Mouse (Mus musculus) T-cell, adult 2 months (primary cell): ENCODE results near the gene Txnrd1.
A peak's percentile ranks its signal among the peaks of the same experiment; 100 is the strongest.

Experiments
- DNase-seq: peaks from one replicate; pipeline ENCODE4 v3.0.0; 2022; ENCODE audit warnings: low spot score

The Txnrd1 gene

DNA sequence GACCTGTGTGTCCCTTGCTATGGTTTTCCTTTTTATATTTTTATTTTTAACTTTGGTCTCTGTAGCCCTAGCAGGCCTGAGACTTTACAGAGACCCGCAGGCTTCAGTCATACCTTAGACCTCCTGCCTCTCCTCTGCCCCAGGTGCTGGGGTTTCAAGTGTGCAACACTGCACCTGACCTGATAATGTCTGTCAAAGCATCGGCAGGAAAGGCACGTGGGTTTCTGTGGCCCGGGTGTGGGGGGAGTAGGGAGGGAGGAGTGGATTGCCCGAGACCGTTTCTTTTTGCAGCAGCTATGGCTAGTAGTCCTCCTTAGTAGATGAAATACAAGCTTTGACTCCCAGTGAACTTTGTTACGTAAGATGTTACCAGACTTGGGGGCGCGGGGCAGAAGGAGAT is 15.8 kb upstream of the Txnrd1 start:
- DNase-seq: no peak

DNA sequence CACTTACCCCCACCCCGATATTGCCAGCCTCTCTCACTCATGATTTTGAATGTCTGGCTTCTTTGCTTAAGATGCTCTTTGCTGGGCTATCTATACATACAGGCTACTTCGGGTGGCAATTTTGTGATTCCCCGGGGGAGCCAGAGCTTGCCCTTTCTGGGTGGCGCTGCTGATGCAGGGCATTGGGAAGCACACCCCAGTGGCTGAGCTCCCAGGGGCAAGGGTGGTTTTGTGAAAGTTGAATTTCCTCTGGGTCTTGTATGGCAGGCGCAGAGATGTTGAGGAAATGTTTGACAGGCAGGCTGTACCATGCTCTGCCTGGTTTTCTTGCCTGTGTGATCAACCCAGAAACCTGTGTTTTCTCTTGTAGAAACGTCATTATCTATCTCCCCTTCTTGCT is 15.1 kb upstream of the Txnrd1 start:
- DNase-seq: no peak

DNA sequence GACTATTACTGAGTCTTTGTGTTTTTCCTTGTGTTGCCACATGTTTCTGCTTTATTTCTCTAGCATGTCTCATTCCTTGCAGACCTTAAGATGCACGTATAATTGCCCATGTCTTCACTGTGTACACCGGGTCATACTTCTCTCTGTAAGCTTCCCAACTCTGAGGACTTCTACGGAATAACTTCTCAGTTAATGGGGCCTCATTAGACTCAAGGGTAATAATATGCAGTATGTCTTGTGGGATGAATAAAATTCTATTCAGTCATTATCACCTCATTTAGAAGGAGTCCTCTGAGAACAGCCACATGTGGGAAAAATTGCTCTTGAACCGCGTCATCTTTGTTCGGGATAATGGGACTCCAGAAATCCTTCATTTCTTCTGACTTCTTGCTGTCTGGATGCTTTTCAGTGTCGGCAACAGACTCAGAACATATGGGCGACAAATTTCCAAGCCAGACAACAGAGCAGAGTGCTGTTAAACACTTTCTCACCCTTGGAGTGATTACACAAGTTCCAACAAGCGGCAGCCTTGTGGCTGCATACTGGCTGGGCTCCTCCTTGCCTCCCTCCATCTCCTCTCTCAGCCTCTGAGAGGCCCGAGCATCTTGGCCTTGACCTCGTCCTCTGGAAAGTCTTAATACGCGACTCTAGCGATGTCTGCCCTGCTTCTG is 10.5 kb upstream of the Txnrd1 start:
- no peak for DNase-seq

DNA sequence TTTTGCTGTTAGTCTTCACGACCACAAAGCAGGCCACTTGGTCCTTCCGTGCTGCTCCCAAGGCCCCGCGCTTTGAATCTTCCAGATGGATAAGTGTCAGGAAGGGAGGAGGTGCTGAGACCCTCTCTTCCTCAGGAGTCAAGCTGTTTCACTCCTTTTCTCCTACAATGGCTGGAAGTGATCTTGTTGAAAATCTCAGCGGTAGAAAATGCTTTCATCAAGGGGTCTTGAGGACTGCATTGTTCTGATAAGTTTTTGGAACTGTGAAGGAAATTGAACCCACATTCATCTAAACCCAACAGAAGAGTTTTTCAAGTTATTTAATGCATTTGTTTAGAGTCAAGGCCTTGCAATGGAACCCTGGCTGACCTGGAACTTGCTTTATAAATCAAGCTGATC is 10.0 kb upstream of the Txnrd1 start:
- DNase-seq: no peak

DNA sequence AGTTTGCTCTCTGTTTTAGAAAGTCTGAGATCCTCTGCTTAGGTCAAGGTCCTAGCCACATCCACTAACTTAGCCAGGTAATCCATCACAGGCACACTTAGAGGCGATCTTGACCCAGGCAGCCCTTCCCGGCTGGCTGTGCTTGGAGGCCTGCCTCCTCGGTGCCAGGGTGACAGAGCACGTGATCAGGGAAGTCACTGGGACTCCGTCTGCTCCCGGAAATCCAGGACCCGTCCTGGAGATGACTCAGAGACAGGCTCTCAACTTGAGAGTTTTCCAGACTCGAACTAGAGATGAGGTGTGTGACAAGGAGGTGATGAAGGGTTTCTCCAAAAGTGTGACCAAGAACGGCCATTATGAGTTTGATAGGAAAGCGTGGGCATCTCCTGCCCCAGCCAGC is 9.2 kb upstream of the Txnrd1 start:
- DNase-seq: no peak

DNA sequence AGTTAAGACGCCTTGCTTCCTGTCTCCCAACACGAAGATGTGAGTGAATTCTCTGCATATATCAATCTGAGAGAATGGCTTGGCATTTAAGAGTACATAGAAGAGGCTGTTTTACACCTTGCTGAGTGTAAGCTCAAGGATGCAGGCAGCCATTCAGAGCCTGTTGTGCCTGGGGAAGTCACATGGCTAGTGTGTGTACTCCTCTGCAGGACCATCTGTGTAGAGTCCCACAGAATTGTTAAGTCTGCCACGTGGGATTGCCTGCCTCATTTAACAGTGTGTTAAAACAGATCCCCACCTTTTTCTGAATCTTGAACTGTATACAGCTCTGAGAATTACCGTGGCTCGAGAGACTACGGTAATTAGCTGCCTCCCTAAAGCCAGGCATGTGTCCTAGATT is 7.2 kb upstream of the Txnrd1 start:
- DNase-seq: no peak

DNA sequence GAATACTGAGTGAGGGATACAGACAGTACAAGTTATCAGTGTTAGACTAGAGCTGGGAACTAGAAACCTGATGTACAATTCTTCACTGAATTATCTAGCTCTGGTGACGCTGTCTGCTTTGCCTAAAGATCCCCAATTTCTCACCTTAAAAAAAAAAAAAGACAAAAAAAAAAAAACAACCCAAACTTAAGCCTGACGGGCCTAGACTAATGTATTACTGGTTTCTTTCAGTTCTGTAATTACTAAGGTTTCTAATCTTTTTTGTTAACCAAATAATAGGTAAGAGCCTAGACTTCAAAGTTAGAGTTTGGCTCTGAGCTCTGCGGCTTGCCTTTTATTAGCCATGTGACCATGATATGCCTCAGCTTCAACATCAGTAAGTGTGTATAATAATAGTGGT is 2.1 kb downstream of the Txnrd1 start:
- DNase-seq: no peak

DNA sequence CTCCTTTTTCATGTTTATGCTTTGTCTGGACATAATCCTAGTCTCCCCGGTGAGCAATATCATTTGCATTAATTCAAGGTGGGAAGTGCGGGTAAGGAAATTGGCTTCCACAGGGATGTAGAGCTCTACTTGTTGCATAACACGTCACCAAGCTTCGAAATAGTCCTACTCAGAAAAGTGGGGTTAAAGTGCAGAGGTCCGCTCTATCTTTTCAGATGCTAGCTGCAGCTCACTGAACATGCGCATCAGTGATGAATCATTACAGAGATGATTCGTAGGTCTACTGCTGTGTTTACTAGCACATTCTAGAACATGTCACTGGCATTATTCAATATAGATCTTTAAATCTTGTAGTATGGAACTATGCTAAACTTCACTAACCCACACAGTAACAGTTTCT is 4.6 kb downstream of the Txnrd1 start:
- DNase-seq: no peak

DNA sequence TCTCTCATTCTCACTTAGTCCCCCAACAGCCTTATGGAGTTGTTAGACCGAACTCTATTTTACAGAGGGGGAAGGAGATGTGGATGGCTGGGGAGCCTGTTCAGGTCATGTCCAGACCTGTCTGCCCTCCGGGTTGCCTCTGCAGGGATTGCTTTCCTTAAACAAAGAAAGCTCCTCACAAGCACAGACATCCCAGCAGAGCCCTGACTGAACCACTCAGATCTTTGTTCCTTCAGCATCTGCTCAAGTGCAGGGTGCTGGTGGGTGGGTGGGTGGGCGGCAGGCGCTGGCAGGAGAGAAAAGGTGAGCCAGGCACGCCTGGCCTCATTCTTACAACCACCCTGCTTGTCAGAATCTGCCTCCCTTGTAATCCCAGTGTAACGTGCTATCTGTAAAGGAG is 10.3 kb downstream of the Txnrd1 start:
- no peak for DNase-seq

DNA sequence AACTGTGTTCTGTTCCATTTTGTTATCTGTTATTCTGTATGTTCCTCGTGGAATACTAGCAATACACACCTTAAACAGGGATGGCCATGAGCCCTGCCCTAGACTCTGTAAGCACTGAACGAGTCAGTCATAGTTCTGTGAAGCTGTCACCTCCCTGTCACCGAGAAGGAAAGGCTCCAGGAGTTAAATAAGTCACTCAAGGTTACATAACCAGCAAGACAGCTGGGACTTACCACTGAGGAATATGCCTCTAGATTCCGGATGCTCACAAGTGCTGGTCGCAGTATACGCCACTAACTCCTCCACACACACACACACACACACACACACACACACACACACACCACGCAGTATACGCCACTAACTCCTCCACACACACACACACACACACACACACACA is 11.0 kb downstream of the Txnrd1 start:
- no peak for DNase-seq

DNA sequence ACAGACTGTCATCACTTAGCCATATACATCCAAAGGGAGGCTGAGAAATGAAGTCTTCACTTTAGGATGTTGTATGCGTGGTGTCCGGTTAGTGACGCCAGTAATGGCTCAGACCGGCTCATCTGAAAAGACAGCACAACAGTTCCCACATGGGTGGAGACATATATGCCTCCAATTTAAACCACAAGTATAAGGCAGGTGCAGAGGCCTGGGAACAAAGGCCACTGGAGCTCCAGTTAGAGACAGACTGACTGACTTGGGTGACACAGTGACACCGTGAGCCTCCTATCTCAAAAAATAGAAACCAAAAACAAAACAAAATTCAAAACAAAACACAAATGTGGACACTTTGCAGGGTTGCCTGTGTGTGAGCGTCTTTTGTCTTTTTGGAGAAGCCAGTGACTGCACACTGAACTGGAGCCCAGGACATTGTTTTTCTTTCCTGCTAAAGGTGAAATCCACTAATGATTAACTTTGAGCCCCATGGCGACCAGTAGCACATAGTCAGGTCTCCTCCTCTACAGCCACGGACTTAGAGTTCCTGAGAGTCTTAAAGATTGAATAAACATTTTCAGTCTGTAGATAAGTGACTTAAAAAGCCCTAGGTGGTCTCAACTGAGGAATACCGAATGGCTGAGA is 14.2 kb downstream of the Txnrd1 start:
- no peak for DNase-seq

DNA sequence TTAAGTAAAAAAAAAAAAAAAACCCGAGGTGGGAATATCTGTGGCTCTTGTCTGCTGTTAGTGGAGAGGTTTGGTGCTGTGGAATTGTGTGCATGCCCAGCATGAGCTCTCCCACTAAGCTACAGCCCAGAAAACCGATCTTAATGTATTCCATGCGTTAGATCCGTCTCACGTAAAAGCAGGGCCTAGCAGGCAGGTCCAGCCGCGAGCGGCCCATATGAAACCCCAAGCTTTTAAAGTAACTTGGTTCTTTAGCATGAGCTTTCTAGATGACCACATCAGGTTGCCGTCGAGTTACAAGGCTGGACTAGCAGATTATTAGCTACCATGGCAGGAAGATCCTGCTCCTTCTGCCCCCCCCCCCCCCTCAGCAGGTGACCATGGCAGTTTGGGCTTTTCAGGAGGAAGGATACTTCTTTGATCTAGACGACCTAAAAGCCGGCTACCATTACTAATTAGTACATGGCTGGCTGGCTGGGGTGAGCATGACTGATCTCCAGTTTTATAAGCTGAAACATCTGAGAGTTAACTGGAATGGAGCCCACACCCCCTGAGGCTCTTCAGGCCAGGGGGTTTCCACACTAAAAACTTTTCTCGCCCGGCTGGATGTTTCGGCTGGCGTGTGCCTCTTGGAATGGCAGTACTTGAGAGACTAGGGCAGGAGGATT is 16.1 kb downstream of the Txnrd1 start:
- no peak for DNase-seq

DNA sequence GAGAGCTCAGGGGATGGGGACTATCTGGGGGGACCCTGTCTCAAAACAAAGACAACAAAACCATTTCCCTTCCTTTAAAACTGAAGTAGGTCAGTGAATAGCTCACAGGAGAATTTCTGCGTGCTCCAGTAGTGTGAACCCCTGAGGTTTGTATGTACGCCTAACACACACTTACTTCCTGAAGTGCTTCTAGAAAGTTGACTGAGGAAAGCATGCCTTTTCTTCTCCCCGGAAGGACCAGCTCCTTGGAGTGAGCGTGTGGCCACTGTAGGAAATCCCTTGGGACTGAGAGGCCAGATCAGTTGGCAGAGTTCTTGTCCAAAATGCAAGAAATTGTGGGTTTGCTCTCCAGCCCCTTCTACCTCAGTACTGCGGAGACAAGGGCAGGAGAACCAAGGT is 16.6 kb downstream of the Txnrd1 start:
- DNase-seq: no peak

DNA sequence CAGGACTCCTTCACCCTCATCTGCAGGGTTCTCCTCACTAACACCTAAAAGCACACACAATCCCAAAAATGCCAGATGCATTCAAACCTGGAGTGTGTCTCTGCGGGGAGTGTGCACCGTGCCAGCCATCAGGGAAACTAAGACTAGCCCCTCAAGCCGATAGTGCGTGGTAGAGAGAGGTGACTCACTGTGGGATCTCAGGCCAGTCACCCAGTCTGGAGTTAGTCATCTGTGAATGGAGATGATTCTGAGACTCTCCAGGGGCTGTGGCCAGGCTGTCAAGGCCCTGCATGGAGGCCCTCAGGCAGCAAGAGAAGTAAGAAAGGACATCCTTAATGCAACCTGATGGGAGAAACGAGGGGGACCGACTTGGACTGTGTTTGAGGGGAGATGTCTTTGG is 18.0 kb downstream of the Txnrd1 start:
- no peak for DNase-seq

DNA sequence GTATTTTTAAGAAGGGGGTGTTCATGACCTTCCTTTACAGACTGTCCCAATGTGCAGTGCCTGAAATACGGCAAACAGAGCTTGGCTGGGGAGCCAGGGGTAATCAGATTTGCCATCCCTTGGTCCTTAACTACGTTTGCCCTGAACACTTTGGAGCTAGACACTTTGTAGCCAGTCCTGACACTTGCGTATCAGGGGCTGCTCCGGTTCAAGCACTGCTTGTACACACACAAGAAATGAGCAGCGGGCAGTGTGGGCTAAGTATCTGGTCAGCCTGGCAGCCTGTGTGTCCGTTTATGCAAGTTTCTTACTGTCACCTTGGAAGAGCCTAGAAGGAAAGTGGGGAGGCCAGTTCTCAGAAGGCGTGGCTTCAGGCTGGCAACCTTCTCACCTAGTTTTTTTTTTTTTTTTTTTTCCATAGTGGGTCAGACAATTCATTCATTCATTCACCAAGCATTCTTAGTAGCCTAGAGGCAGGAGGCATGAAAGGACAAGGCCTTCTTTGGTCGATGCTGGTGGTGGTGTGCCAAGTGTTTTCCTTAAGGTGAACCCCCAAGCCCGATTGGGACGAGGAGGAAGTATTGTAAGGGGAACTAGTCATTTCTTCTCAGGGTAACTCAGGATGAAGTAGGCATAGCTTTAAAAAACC is 24.4 kb downstream of the Txnrd1 start:
- no peak for DNase-seq

DNA sequence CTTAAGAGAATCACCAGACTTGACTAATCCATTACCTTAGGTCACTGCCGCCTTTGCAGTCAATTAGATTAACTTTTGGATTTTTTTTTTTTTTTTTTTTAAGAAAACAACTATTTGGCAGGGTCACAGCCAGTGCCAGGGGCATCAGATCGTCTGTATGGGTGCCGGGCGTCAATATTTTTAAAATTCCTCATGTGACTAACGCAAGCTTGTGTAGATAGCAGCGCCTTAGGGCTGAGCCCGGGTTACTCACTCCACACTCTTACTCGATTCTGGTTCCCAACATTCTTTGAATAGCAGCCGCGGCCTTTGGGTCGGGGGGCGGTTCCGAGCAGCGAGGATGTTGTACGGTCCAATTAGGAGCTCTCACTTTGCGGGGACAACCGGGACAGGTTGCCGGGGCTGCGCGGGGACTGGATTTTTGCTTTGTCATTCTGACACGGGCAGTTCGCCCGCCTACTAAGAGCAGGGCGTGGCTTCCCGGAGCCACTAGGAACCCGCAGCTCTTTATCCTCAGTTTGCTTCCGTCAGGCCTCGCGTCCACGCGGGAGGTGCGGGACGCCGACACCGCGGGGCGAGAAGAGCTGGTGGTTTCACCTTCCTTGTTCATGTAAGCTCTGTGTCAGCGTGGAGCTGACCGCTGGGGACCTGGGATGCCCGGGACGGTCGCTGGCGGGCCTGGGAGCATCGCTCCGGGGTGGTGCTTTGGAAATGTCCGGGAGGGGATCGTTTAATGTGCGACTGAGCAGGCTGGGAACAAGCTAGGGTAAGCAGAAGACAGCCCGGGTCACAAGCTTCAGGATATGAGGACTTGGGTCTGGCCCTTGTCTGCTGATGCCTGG is 25.2 kb downstream of the Txnrd1 start:
- DNase-seq: peak; percentile 85

DNA sequence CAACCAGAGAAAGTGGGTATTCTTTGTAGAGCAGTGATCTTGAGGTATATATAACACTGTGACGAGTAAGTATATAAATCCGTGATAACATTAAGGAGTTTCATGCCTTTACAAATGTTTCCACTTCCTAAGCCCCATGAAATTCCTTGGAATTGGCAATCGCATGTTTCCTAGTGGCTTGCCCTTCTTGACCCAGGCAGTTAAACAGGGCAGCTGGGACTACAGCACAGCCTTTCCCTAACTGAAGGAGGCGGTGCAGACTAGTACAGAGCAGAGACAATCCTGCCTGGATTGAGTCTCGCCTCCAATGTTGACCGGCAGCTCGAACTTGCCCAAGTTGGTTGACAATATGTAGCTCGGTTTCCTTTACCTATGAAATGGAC is 25.8 kb downstream of the Txnrd1 start:
- no peak for DNase-seq

DNA sequence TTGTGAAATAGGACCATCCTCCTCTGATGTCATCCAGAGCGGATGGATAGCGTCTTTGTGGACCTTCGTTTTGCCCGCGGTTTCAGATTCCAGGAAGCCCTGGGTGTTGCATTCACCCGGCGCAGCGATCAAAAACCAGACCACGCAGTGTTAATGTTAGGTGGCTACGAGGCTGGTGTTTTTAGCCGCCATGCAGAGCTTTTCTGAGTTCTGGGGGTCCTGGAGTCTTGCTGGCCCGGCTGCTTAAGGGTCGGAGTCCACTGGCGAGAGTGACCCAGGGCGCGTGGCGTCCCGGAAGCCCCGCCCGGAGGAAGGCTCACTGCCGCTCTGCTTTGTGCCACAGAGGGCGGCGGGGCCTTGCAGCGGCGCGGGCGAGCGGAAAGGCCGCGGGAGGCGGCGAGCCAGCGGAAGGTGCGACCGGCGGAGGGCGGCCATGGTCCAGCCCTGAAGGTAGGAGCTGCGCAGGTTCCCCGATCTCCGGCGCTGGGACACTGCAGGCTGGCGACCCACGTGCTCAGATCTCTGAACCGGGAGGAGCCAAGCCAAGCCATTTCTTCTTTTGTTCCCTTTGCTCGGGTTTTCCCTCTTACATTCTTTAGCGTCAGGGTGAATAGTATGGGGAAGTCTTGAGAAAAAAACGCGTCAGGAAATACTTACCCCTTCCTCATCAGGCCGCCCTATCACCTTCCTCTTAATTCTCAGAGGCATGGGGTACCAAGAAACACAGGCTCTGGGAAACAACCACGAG is 26.6 kb downstream of the Txnrd1 start:
- peak; percentile 50 for DNase-seq

DNA sequence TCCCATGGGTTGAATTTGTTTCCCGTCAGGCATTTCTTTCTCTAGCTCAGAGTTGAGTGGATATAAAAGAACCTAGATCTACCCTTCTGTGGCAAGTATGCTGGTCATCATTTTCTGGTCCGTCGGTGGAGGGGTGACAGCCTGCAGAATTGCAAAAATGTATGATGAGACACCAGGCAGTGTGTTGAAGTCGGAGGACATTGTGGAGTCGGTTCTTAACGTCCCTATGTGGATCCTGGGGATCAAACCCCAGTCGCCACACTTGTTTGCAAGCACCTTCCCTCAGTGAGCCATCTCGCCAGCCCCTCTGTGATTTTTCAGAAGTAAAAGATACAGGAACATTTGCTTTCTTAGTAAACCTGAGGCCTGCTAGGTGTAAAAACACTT is 27.2 kb downstream of the Txnrd1 start:
- no peak for DNase-seq

DNA sequence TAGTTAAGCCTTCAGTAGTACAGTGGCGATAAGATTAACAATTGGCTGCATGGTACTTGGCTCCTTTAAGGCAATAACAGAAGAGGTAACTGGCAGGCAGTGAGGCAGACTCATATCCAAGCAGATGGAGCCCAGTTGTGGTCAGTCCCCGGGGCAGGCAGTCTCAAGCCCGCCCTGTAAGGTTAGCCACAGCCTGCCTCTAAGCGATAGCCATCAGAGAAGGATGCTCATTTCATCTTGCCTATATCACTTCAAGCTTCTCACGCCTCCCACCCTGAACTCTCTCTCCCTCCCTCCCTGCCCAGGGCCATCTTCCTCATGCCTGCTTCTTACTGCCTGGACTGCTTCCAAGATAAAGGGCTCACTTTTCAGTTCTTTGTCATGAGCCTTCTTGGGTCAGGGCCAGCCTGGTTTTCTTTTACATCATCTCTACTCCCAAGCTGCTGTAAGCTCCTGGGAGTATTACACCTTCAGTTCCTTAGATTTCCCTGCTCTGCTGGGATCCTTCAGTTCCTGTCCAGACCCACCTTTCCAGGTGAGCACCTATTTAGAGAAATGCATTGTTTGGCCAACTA is 29.4 kb downstream of the Txnrd1 start:
- no peak for DNase-seq

DNA sequence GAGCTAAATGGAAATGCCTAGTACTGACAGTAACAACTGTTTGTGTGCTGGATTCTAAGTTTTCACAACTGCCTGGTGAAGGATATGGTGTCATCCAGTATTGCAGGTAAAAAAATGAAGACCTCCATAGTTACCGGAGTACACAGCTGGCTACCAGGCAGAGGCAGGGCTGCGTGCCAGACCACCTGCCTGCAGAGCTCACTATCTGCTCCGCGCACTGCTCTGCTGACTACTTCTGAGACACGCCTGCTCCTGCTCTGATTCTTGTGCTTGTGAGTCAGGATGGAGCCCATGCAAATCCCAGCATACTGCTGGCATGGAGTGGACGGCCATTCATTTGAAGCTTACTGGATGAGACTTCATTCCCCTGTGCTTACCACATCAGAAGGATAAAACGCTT is 30.1 kb downstream of the Txnrd1 start:
- DNase-seq: no peak
